Mouse (Mus musculus) adrenal gland, adult 2 months (tissue): ENCODE measurements at regions not wholly inside any gene's neighbourhood (a gene's known extent, or its start where the extent isn't known, plus 50 kb on each side); places are given as distances from the start of the nearest gene placed in this dataset.

Experiments
- DNase-seq: peaks from one replicate; pipeline ENCODE4 v3.0.0; 2021

DNA sequence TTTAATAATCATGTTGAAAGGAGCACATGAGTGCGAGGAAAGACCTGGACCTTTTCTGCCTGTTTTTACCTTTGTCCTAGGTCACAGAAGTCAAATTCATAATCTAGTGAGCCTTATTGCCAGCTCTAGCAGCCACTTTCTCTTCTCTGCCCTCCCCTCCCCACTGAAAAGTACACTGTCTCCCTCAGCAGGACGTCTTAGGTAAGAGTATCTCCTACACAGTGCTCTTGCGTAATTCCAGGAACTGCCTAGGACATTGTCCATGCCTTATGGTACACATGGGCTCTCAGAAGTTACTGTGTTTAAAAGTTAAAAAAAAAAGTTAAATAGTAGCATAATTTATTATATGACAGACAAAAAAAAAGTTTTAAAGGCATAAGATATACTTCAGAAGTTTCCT lies 100.7 kb upstream of the Irak1bp1 start:
- DNase-seq: no peak

DNA sequence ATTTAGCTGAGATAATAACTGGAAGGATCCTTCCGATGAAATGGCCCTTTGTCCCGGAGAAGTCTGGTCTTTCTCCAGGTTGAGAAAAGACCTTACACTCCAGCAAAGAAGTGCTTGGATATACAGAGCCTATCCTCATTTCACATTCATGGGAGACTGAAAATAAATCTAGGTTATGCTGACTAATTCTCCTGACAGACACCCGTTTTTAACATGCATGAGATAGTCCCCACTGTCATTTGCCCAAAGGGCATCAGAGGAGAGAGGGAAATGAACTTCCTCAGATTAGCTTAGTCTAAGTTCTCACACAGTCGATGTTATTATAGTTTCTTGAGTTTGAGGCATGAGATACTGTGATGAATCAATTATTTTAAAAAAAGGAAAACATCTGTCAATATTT lies 99.7 kb upstream of the Irak1bp1 start:
- no peak for DNase-seq

DNA sequence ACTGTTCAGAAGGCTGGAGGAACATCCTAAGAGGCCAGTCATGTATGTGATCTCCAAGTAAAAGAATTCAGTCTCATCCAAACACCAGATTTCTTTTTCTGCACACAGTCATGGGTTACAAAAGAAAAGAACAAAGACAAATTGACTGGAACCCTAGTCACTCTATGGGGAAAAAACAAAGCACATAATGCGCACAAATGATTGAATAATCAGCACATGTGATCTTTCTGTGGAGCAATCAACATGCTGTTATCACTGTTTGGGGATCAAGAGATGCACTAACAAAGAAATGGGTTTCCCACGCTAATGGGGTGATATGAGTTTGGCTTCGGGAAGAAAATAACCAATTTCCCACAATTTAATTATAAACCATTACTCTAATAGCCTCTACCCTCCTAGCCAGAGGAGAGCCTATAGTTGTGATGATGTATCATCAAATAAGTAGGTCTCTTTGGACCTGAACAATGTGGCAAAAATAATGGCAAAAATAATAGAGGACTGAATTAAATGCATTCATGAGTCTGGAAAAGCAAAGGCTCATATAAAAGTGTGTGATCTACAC lies 96.2 kb upstream of the Irak1bp1 start:
- DNase-seq: no peak

DNA sequence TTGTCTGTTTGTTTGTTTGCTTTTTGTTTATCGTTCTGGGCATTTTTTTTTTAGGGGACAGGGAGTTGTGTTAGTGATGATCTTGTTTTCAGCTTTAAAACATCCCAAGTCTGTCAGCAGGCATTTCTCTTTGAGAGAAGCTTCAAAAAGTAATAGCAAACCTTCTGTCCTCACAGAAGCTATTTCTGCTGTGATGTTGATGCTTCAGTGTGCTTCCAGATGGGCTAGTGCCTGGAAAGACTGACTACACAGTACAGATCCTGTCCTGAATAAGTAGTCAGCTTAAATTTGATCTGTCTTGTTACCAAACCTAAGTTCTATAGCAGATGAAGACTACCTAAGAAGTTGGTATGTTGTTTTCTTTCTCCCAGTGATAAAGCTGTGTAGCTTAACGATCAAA lies 94.4 kb upstream of the Irak1bp1 start:
- DNase-seq: no peak

DNA sequence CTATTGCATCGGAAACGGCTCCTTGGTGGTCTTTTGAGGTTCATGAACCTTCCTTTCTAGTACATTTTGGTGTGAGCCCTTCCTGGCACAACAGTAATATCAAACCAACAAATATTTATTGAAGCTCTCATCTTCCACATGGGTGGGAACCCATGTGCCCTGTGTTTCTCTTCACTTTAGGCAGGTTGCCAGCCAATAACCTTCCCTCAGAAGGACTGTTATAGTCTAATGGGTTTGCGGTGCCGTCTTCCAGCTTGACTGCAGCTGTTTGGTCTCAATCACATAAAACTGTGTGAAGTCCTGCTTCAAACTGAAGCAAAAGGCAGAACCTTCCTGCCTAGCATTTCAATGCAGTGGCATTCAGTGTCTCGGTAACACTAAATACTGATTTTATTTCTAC lies 69.4 kb upstream of the Irak1bp1 start:
- DNase-seq: no peak

DNA sequence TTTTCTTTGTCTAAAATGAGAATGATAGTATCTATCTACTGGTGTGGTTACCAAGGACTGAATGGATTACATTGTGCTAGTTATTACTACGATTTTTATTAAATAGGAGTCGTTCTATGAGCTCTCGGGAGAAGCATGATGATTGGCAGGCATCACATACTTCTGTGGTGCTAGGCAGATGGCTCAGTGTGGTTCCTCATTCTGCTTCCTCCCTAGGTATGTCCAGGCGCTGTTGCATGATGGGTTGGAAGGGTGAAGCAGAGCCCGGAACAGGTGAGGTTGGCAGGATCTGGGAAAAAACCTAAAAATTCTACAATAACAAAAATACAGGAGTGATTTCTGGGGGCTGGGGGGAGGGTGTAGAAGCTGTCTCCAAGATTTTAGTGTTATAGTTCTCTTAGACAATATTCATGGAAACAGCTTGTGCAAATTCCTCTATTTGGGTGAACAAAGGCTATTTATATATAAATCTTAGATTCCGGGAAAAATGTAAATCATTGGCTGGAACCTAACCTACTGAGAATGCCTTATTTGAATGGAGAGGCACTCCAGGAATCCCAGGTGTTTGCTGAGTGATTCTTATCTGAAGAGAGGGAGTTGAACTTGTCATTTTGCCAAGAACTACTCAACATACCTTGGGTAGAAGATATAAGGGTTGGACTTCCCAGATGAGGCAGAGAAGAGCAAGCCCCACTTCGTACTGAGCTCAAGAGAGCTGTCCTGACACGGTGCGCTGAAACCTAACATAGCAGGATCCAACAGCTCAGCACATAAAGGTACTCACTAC lies 68.5 kb upstream of the Irak1bp1 start:
- no peak for DNase-seq

DNA sequence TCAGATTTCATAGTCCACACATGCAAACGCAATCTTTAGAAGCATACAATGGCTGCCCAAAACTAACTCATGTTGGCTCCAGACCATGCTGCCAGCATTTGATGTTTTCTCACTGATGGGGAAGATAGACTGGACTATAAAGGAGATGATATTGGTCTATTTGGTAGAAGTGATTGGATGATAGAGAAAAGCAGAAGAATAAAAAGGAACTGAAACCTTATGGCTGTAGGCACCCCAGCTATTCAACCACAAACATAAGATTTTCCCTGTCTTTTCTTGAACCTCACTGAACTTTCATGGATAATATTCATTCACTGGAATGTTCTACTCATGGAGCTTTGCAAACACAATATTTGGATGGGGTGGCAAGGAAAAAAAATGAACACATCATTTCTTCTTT lies 65.7 kb upstream of the Irak1bp1 start:
- no peak for DNase-seq
